Mouse (Mus musculus) NIH3T3 (cell line): ENCODE data around the gene Gosr2.
A peak's percentile ranks its signal among the peaks of the same experiment; 100 is the strongest.

ENCODE experiments used
- DNase-seq: peaks from one replicate; pipeline ENCODE4 v3.0.0-alpha.2; 2012; ENCODE audit warnings: low read depth

Gosr2 gene

DNA sequence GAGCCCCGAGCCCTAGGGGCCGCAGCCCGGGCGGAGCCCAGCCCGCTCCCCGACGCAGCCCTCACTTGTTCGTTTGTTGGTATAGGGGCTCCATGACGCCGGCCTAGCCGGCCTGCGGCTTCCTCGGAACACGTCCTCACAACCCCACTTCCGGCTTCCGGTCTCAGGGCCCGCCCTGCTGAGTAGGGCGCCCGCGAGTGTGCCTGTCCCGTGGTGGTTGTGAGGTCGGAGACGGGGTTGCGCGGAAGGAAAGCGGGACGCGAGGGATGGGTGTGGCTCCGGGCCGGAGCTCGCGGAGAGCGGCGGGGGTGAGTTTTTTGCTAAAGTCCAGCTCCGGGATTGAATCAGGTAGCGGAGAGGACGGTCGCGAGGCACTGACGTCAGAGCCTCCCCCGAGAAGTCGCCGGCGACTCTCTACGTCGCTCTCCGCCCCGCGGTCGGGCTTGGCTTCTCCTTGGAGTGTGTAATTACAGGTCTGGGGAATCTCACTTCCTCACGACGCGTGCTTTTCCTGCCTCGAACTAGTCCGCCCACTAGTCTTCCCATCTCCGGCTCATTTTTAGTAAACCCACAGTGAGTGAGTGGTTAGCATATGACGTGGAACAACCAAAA is at the start of gene Gosr2:
TSS of gene Gosr2 (minus strand) at position 334 of the 612 bp plus-strand sequence.
- DNase-seq = peak; percentile 96

DNA sequence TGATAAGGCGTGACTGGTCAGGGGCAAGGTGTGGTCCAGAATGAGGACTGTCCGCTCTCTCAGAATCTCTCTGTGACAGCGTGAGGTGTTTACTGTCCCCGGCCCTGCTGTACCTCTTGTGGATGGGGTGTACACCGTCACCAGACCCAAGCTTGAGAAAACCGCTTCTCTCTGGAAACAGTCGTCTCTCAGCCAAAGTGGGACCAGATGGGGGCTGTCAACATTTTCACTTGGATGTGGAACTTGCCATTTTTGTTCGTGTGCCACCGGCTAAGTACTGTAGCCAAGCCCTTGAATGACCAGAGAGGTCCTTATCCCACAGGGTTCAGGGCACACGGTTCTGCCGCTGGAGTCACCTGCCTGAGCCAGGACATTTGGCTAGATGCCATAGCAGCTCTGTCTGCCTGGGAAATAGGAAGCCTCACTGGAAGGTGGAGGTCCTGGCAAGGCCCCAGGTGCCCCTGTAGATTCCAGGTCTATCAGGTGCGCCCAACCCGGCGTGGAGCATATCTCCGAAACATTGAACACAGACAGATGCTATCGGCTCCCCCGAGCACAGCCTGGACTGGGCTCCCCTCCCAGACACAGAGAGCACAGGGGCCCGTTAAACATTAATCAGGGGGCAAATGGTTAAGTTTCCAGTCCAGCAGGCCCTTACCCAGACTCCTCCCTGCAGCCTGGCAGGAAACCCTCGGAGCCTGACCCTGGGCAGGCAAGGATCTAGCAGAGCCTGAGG is 37.5 kb upstream of the Gosr2 start:
- no peak for DNase-seq

DNA sequence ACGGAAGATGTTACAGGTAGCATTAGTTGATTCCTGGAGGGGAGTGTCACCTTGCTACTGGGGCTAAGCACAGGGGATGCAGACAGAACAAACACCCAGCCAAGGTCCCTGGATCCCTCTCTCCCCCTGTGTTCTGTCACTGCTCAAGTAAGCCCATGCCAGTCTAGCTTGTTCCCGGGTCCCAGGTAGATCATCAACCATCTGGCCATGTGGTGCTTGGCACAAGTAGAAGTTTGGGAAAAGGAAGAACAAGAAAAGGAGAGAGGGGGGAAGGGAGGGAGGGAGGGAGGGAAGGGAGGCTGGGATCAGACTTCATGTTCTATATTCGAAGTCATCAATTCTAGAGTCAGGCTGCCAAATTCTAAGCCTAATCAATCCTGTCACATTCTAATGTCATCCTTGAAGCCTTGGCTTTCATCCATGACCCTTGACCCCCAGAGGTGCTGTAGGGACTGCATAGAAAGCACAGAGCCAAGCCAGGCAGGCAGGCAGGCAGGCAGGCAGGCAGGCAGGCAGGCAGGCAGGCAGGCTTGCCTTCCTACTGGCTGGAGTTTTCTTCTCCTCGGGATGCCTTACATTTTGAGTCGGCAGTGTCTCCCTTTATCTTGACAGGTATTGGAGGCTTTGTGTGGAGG is 36.8 kb upstream of the Gosr2 start:
- DNase-seq = no peak

DNA sequence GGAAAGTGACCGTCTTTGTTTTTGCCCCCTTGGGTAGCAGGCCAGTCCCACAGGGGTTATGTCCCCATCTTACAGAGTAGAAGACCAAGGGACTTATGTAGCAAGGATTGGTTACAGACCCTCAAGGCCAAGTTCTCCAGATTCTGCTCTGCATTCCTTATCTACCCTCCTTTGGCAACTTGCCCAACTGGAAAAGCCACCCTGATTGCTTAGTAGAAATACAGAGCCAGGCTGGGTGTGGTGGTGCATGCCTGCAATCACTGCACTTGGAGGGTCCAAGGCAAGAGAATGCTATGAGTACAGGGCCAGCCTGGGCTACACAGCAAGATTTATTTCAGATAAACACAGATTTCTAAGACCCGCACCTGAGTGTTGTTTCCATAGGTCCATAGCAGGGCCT is 36.3 kb upstream of the Gosr2 start:
- no peak for DNase-seq

DNA sequence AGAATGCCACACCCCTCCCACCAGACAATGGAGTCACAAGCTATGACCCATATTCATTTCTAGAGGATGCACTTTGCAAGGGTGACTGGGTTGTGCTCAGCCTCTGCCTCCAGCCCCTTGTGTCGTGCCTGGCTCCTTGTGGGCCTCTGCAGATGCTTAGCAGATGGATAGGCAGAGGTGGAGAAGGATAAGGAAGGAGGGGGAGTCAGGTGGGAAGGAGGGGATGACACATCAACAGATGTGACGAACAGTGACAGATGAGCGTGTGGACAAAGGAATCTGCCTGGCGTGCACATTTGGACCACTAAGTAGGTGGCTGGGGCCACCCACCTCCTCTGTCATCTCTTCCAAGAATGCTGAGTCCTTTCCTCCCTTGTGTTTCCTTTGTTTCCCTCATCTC is 35.4 kb upstream of the Gosr2 start:
- no peak for DNase-seq

DNA sequence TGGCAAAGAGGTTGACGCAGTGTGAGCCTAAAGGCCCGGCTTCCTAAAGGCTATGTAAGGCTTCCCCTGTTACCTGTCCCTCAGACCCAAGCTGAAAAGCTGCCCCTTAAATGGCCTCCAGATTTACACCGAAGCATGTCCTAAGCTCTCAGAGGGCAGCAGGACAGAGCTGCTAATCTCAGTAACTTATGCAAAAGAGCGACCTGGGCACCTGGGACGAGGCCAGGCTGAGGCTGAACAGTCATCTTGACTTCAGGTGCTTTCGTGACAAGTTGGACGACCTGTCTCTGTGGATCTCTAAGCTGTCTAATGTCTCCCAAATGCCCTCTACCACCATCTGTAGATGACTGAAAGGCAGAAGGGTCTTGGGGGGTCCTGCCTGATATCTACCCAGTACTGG is 34.6 kb upstream of the Gosr2 start:
- no peak for DNase-seq

DNA sequence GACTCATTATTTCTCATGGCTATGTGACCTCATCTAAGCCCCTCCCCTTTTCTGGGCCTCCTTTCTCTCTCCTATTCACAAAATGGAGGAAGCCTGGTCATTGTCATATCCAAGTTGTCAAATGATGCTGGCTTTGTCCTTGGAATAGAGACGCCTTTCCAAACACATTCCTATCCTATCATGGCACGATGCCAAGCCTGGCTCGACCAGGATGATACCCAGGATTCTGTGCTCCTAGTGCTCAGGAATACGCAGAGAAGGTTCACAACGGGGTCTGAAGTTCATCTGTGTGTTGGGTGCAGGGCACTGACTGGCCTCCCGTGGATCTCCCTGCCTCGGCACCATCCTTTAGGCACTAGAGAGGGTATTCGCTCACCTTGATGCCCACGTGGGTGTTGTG is 33.9 kb upstream of the Gosr2 start:
- DNase-seq = peak; percentile 5

DNA sequence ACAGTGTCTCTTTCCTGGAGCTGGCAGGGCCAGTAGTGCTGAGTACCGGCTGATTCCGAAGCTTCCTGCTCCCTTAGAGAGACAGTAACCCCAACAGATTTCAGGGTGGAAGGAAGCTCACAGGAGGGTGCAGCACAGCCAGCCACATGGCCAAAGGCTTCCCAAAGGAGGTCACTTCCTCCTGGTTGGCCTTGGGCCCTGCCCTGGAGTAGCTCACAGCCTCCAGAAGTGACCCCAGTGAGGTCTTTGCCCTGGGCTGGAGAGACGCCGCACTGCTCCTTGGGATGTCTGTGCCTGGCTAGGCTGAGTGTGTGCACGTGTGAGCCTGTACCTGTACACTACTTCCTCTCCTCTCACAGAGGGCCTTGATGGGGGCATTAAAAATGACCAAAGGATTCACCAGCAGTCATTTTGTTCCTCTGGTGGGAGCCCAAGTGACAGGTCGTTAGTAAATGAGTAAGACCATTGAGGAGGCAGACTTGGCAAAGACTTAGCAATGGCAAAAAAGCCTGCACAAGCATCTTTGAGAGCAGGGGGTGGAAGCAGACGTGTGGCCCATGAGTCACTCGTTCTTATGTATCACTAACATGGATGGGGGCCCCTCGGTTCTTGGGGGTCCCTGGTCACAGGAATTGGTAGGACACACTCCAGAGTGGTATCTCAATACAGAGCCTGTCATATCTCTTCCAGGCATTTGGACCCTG is 31.7 kb upstream of the Gosr2 start:
- DNase-seq = no peak

DNA sequence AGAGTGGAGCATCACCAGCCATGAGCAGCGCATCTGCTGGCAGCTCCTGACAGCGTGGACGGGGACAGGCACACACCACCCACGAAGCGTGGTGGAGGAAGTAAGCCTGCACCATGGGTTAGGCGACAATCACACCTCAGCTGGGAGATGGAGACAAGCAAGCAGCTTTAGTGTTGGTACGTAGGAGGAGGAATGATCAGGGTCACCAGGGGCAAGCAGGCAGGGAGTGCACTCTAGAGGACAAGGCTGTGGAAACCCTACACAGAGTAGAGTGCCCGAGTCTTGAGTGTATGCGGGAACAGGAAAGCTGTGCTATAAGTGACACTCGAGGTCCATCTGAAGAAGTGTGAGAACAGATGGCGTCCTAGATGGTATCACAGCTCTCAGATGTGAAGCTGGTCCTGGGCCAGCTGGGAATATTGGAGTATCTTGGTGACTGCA is 26.7 kb upstream of the Gosr2 start:
- DNase-seq = no peak

DNA sequence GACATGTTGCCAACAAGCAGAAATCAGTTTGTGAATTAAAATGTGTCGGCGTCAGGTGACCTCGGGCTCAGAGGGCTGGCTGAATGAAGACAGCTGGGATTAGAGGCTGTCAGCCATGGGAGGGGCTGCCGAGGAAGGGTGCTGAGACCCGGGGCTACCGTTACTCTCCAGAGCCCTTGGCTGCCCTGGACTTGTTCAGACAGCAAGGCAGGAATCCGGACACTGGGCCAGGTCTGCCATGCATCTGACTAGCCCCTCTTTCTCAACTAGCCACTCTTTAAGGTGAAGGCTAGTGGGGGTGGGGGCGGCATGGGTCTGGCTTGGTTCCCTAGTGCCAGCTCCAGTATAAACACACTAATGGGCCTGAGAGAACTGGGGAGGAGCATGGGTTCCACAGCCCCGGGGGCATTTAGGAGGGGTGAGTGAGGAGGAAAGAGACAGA is 24.4 kb upstream of the Gosr2 start:
- no peak for DNase-seq

DNA sequence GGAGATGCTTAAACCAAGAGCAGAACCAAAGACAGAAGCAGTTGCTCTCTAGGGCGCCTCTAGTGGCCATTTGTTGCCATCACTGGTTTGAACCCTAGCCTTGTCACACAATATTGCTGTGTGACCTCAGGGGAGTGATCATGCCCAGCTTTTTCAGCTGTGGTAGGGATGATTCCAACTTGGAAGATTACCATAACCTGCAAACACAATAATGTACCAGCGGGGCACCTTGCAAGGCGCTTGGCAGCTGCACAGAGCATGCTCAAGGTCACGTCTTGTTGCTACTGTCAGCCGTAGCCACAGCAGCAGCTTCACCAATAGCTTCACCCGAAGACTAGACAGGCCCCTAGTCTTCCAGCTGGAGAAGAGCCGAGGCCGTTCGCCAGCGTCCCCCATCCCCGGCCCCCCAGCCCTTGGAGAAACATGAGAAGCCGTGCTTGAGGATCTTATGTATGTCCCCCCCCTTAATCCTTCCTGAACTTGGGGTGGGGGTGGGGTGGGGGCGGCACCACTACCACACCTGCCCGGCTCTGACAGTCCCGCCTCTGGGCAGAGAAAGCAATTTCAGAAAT is 23.9 kb upstream of the Gosr2 start:
- DNase-seq = peak; percentile 28

DNA sequence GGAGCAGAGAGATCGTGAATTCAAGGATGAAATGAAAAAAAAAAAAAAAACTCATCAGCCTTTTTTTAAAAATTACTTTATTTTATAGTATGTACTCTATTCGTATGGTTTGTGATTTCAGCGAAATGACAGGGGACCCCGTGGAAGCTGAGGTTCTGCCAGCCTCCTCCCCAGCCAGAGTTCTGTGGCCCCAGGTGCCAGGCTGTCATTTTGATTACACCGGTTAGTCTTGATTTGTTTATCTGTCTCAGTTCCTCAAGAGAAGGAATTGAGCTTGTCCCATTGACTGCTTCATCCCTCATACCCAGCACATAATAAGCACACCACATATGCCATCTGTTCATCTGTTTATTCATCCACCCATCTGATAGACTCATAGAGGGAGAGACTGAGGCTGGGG is 21.7 kb upstream of the Gosr2 start:
- no peak for DNase-seq

DNA sequence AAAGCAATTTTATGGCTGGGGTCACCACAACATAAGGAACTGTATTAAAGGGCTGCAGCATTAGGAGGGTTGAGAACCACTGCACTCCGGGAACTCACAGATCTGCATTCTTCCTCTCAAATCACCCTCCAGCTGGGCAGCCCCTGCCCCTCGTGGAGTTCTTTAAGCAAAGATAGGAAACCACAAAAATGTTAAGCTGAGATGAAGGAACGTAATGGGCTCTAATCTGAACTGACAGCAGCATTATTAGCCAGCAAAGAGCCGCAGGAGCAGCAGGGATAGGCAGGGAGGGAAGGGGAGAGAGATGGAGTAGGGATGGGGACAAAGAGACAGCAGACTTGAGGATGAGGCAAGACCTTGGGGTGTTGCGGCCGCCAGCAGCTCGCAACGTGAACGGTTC is 19.3 kb upstream of the Gosr2 start:
- DNase-seq = no peak

DNA sequence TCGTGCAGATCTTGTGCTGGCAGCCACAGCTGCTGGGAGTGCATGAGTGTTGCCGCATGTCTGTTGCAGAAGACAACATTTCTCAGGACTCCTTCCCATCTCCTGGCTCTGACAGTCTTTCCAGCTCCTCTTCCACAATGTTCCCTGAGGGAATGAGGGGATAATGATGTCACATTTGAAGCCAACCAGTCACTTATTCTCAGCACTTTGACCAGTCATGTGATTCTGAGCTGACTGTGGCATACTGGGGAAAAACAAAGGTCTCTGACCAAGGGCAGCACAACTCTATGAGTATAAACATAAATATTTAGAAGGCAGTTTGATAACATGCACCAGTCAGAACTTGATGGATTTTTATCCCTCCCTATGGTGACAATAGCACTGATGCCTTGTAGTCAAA is 16.4 kb upstream of the Gosr2 start:
- DNase-seq = no peak

DNA sequence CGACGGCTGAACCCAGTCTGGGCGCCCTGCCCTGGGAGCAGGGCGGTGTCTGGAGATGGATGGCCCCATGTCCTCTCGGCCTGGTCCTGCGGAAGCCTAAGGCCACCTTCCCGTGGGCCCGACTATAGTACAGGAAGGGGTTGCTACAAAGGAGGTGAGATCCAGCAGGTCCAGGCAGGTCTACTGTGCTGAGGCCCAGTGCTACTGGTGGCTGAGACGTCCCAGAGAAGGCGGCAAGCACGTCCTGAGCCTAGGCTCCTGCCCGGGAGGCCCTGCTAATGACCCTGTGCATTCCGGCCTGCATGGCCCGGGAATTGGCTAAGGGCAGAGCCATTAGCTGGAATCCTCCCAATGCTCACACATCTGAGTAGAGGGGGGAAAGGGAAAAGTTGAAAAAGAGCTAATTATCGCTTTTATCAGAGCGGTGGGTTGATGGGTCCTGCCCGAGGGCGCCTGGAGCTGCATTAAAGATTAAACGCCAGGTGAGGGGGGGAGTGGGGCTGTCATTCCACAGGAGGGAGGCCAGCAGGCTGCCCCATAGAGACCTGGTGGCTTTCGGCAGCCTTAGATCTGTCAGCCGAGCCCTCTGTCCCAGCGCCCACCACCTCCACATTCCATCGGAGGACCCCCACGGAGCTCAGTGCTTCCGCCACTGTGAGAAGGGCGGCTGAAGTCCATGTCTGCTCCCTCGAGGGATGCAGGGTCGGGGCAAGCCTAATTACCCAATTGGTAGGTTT is 14.3 kb upstream of the Gosr2 start:
- no peak for DNase-seq

DNA sequence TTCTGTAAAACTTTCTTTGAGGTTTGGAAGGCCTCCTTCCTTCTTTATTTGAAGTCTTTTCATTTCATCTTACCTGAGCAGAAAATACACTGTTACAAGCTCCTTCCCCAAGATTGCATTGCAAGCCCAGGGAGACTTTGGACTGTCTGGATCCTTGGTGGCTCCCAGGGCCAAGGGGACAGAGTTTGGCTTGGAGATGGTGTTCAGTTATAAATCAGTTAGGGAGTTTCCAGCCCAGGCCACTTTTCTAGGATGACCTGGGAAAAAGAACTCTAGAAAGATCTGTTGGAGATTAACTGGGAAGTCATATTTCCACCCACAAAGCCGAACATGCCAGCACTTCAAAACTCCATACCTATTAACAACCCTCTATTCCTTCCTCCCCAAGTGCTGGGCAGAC is 12.3 kb upstream of the Gosr2 start:
- no peak for DNase-seq

DNA sequence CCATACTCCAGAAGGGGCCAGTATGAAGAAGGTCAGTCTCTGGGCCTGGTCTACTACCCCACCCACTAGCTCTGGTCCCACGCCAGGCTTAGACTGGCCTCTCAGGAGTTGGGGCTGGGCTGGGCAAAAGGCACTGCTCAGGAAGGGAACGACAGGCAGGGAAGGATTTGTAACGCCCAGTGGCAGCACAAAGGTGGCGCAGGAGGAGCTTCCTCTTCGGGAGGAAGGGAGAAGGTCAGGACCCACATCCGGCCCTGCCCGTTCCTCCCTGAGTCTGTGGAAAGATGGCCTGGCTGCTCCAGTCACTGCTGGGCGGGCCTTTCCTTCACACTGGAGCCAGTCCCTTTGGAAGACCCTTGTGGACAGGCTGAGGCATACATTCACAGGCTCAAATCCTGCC is 9.3 kb upstream of the Gosr2 start:
- no peak for DNase-seq

DNA sequence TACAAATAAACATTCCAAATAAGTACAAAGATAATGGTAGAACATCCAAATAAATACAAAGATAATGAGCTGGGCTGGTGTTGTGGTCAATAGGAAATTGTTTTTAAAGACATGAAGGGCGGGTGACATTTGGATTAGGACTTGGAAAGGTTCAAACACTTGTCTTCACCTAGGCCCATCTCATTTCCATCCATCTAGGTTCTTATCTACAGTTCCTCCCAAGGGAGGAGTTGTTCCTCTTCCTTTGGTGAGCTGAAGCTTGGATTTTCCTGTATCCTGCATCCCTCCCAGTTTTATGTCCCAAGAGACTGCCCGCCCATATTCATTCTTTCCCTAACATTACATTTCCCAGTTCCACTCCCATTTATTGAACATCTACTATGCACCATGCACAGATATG is 528 bp upstream of the Gosr2 start:
- DNase-seq = peak; percentile 34

DNA sequence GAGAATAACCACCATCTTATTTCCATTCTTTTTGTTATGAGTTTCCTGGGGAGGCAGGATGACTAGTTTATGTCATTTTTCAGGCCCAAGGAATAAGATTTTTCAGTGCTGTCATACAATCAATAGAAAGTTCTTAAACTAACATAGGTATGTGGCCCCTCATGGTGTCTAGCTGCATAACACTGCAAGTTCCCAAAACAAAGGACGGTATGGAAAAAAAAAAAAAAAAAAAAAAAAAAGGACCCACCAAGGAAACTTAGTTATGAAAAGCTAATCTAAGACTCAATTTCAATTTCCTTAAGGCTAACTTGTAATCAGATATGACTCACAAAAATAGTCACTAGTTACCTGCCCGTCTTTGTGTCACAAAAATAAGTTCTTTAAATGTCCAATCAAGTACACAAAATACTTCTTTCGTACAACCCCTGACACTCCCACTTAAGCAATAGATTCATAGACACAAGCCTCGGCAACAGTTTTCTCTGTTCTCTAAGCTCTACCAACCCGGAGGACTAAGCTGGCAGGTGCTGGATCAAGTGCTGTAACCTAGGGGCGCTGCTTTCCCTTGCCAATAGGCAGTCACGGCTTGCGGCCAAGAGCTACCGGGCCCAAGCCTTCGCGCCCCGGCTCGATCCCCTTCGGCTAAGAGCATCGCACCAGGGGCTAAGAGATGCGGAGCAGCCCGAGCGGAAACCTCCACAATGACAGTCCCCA is 690 bp downstream of the Gosr2 start:
- peak; percentile 69 for DNase-seq

DNA sequence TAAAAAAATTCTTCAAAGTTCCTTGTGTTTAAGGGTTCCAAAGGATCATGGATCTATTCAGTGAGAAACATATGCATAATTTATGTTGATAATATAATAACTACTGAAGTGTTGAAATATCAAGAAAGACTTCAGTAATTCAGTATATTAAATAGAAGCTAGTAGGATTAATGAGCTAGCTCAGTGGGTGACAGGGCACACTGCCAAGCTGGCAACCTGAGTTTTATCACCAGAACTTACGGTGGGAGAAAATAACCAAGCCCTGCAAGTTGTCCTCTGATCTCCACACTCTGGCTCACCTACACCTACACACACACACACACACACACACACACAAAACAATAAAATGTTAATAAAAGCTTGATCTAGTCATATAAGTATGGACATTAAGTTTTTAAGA is 4.5 kb downstream of the Gosr2 start:
- DNase-seq = no peak

DNA sequence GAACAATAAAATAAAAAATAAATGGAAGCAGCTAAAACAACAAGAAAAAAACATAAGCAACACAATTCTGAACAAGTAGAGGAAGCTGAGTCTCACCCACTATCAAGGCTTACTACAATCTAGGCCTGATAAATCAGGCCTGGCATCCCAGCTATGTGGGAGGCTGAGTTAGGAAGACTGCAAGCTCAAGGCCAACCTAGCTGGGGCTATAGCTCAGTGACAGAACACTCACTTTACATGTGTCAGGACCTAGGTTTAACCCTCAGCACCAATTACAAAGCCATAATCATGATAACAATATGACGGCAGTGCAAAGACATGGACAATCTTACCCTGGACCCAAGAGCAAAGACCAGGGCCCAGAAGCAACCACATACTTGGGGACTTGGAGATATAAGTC is 6.7 kb downstream of the Gosr2 start:
- DNase-seq = no peak
